Mouse (Mus musculus) G1E-ER4 (cell line): ENCODE results near the gene Scap. TPM values are rescaled to one million over a fixed set of nuclear protein-coding genes. Genes with fewer than 3 reads are reported as not detected.

Experiments
- GATA1 ChIP-seq: IDR thresholded peaks from one replicate; pipeline ENCODE4 v1.8.0; 2012; ENCODE audit warnings: low read length, inconsistent platforms
- polyA plus RNA-seq: library from polyadenylated mRNA; stranded (reverse); fragments of >175 nt; gene quantifications from 2 replicates; pipeline ENCODE4 v1.2.3, GENCODE M21; 2012

Scap gene
- polyA plus RNA-seq, 1 experiment, result 318 TPM

DNA sequence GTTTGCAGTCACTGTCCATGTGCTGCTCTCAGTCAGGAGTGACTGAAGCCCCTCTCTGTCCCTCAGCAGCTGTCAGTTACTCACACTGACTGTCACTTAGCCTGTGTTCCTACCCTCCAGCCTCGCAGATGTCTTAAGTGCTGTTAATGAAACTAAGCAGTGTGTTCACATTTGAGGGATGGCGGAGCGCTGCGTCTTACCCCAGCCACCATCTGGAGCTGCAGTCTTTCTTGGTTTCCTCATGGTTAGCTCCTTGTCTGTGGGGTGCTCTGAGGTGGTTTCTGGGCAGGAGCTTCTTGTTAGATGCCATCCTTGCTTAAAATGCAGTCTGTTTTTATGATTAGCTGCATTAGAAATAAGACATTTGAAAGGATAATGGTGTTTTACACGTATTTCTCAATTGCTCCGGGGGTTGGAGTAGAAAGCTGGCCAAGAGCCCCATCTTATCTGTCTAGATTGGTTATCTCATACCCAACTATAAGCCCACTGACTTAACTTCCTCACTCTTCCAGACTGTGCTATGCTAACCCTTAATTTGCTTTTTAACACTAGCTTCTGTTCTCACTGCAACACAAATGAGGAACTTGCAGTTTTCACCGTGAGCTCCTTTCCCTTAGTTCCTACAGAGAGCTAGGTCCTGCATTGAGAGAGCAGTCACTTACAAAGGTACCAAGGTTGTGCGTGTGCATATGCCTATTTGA is 19.0 kb downstream of the Scap start:
- no peak for TF ChIP-seq GATA1

GRCm38 (mm10) chr9:110358341-110358740 is 25.3 kb downstream of the Scap start:
- no peak for TF ChIP-seq GATA1

- no peak for TF ChIP-seq GATA1
Observed at GRCm38 (mm10) chr9:110361299-110361698, 28.2 kb downstream of the Scap start.

GRCm38 (mm10) chr9:110362337-110362736 is 29.2 kb downstream of the Scap start:
- TF ChIP-seq GATA1, result no peak

DNA sequence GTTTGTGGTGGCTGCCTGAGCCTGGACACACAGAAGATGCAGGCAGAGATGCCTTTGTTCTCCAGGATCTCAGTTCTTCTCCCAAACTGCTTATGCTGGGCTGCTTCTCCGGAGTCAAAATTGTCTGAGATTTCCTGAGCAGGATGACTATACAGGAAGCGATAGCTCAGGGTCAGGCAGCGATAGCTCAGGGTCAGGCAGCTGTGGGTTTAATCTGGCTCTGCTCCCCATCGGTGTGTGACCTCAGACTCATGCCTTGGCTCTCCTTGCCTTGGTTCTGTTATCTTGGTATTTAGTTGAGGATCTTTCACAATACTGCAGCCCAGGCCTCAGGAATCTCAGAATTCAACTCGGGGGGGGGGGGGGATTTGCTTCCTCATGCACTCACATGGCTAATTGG is 33.7 kb downstream of the Scap start:
- TF ChIP-seq GATA1, result no peak

DNA sequence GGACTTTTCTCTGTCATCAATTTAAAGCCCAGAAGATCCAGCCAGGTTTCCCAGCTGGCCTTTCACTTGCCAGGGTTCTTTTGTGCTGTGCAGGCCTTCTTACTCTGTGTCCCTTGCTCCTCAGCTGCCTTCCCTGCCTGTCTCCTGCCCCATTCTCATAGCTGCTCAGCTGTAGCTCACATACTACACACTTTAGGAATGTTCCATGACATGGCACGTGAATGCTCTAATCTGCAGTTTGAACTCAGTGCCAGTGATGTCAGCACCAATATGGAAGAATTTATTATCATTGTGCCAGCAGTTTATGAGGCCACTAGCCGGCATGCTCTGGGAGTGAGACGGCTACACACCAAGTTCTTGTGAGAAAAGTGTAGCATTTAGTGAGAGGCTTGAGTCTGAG is 36.8 kb downstream of the Scap start:
- TF ChIP-seq GATA1, result no peak

DNA sequence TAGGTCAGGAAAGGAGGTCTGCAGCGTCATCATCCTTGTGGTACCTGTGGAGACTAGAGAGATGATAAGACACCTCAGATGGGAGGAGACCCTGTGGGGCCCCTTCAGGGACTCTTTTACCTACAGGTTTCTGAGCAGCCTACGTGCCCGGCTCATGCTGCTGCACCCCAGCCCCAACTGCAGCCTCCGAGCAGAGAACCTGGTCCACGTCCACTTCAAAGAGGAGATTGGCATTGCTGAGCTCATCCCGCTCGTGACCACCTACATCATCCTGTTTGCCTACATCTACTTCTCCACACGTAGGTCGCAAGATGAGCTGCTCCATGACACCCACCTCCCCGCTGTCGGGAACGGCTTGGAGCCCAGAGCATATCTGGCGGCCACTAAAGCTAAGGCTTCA is 40.8 kb downstream of the Scap start:
- no peak for TF ChIP-seq GATA1

GRCm38 (mm10) chr9:110375668-110376067 is 42.6 kb downstream of the Scap start:
- TF ChIP-seq GATA1, result no peak

DNA sequence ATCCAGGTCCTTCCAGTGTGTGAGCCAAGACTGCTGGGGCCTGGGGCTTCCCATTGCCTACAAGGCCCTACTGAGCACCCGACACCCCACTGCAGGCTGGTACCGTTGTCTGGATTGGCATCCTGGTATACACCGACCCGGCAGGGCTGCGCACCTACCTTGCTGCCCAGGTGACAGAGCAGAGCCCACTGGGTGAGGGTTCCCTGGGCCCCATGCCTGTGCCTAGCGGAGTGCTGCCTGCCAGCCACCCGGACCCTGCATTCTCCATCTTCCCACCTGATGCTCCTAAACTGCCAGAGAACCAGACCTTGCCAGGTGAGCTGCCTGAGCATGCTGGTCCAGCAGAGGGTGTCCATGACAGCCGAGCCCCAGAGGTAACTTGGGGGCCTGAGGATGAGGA is 46.3 kb downstream of the Scap start:
- no peak for TF ChIP-seq GATA1

GRCm38 (mm10) chr9:110380662-110381061 is 47.6 kb downstream of the Scap start:
- TF ChIP-seq GATA1, result no peak

- TF ChIP-seq GATA1, result no peak
Observed at GRCm38 (mm10) chr9:110381292-110381691, 48.2 kb downstream of the Scap start.

DNA sequence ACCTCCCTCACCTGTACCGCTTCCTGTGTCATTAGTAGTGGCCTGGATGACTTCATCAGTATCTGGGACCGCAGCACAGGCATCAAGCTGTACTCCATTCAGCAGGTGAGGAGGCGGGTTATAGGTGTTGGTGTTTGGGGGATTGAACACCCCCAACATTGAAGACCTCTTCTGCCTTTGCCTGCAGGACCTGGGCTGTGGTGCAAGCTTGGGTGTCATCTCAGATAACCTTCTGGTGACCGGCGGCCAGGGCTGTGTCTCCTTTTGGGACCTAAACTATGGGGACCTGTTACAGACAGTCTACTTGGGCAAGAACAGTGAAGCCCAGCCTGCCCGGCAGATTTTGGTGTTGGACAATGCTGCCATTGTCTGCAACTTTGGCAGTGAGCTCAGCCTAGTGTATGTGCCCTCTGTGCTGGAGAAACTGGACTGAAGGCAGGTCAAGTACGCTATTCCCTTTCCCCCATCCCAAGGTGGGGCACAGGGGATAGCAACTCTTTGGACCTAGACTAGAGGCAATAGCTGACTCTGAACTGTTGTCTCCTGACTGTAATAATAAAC is 51.4 kb downstream of the Scap start:
- no peak for TF ChIP-seq GATA1

DNA sequence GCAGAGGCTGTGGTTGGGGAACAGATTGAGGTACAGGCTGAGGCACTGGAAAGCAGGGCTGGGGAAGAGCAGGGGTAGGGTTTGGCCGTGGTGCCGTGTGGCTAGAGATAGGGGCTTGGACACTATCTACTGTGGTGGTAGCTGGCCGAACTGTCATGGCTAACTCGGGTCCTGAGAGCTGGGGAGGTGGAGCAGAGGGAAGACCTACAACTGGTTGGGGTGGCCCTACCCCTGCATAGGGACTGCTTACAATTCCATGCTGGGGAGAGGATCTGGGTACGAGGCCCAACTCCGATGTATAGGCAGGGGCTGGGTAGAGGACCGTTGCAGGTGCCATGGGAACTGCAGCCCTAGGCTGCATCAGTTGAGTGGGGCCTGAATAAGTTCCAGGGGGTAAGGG is 54.9 kb downstream of the Scap start:
- TF ChIP-seq GATA1, result no peak

- TF ChIP-seq GATA1, result no peak
Observed at GRCm38 (mm10) chr9:110390843-110391242, 57.8 kb downstream of the Scap start.

DNA sequence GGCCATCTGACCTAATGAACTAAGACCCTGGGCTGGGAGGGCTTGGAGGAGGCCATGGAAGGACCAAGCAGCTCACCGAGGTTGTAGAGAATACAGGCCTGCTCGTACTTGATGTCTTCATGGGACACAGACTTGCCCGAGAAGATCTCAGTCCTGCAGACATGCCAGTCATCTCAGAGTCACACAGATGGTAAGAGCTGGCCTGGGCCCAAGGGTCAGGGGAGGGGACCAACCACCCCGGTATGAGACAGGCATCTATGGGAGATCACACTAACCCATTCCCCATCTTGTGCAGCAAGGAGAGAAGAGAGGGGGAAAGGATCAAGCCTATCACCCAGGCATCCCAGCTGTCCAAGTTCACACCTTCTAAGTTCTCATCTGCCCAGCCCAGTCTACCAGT is 60.2 kb downstream of the Scap start:
- no peak for TF ChIP-seq GATA1

- TF ChIP-seq GATA1, result no peak
Observed at GRCm38 (mm10) chr9:110400650-110401049, 67.6 kb downstream of the Scap start.

DNA sequence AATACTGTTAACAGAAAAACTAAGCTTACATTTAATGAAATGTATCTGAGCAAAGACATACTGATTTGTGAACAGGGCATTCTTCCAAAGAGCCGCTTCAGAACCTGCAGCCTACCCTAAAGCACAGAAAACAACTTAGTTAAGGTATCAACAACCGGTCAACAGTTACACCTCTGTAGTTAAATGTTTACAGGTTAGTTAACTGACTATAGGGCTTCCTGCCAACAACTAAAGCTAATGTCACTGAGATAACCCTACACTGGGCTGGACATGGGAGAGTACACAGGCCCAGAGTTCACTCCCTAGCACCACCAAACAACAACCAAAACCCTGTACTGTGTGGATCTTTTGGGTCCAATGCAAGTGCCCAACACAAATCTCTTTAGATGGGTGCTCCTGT is 69.6 kb downstream of the Scap start:
- TF ChIP-seq GATA1, result no peak
